Comparison of ENCODE assay signal across 6 mouse cellular contexts in genomic region chr4:146446135-146446534, GRCm38 (mm10). TPM values are rescaled to one million over a fixed set of nuclear protein-coding genes. Genes with fewer than 3 reads are reported as not detected.
"Had no signal": no experiment of that assay in that cellular context is flagged by ENCODE, and none has a peak within 500 bp of the region (broad histone marks: within the 10 kb centered on the region; RNA-seq: fewer than 3 reads in every experiment).

No protein-coding gene starts in this region.

RNA-seq across cellular contexts. Expression of gene Zfp981, which starts 55.7 kb away (rescaled TPM):
- polyA plus RNA-seq: embryonic facial prominence, embryonic 11.5 days; embryonic facial prominence, embryonic 14.5 days; erythroblast, embryonic 14.5 days; forebrain, embryonic 15.5 days; forebrain, postnatal 0 days; gonadal fat pad, adult 2 months had no signal
